Mouse (Mus musculus) stomach, embryonic 16.5 days (tissue): ENCODE measurements around the gene Ceacam12. TPM values are rescaled to one million over a fixed set of nuclear protein-coding genes. Genes with fewer than 3 reads are reported as not detected.
"Not testable (repeated sequence)": the region's sequence is repeated elsewhere in the genome, so short reads cannot be mapped to it uniquely, and the experiment has no call there.

Experiments
- ATAC-seq: fragments of 200-750 bp; cut with Nextera tagmentation; 2 replicates; pipeline ENCODE4 v1.8.0; 2017; ENCODE audit warnings: moderate number of reproducible peaks, moderate TSS enrichment; ENCODE audit not compliant: insufficient read depth, low FRiP score
- H3K27ac ChIP-seq: fragments of 300-500 bp; sonication (generic); 2 replicates; pipeline ENCODE4 v1.5.1; 2014; ENCODE audit warnings: low read length
- H3K27me3 ChIP-seq: fragments of 300-500 bp; sonication (generic); 2 replicates; pipeline ENCODE4 v1.6.1; 2014; ENCODE audit warnings: low read length, control low read depth, mixed read lengths; ENCODE audit not compliant: control insufficient read depth, insufficient read depth
- H3K36me3 ChIP-seq: fragments of 300-500 bp; sonication (generic); 2 replicates; pipeline ENCODE4 v1.6.1; 2014; ENCODE audit warnings: low read length; ENCODE audit not compliant: control insufficient read depth, insufficient read depth
- H3K4me1 ChIP-seq: fragments of 300-500 bp; sonication (generic); 2 replicates; pipeline ENCODE4 v1.6.1; 2014; ENCODE audit warnings: low read length, control low read depth, mixed read lengths; ENCODE audit not compliant: control insufficient read depth, insufficient read depth
- H3K4me2 ChIP-seq: fragments of 300-500 bp; sonication (generic); 2 replicates; pipeline ENCODE4 v1.6.1; 2014; ENCODE audit warnings: low read depth, low read length, mixed read lengths
- H3K4me3 ChIP-seq: fragments of 300-500 bp; sonication (generic); replicated peaks from 2 replicates; pipeline ENCODE4 v1.5.1; 2014; ENCODE audit warnings: mild to moderate bottlenecking, low read length
- H3K9ac ChIP-seq: fragments of 300-500 bp; sonication (generic); 2 replicates; pipeline ENCODE4 v1.6.1; 2014; ENCODE audit warnings: low read length
- H3K9me3 ChIP-seq: fragments of 300-500 bp; sonication (generic); replicated peaks from 2 replicates; pipeline ENCODE4 v1.6.1; 2016; ENCODE audit warnings: low read length, control low read depth; ENCODE audit not compliant: control insufficient read depth
- WGBS: fragments of 180-500 bp; shearing (Covaris S2); extraction: QIAGEN DNeasy Blood & Tissue Kit; methylation state at CpG from one replicate; pipeline ENCODE4 v1.1.7; 2014; 5-methylcytosine and 5-hydroxymethylcytosine counted together
- microRNA-seq: library from miRNA; unstranded; fragments of <30 nt; microRNA quantifications from one replicate; pipeline ENCODE4, GENCODE M21; 2016
- polyA plus RNA-seq: library from polyadenylated mRNA; unstranded; fragments of >200 nt; fragmentation: Nextera tagmentation; extraction: Ambion mirVana; gene quantifications from 2 replicates; pipeline ENCODE4 v1.2.1, GENCODE M21; 2015

Gene Ceacam12
- not detected in 2 replicates for polyA plus RNA-seq

DNA sequence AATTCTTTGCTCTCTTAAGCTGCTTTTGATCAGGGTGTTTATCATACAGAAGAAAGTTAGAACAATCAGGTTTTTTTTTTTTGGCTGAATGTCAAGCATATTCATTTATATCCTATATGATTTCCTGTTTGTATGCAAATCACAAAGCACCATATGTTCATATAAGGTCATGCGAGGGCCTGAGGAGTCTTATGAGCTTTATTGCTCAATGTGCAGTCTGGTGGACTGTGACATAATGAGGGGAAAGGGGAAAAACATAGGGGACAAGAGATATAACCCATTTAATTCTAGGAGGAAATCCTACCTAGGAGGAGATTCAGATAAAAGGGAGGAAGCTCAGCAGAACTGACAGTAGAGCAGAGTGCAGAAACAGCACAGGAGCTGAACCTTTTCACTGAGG is at the start of gene Ceacam12:
Gene Ceacam12 (plus strand): TSS at position 301 of the 400 bp plus-strand sequence.
- H3K36me3 ChIP-seq, result no peaks in the 10 kb centered on the region

DNA sequence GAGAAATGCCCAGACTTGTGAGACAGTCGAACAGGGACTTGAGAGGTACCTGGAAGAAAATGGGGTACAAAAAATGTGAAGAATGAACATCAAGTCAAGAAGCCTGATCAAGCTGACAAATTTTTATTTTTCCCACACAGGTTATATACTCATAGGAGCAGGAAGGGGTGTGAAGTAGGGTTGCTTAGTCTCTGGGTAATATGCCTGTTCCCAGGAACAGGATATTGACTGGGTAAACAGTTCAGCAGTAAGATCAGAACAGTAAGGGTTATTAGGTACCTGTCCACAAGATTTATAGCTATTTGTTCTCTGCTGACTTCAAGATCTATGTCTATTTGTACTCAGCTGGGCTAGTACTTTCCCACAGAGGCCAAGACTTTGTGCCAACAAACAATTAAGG is 8.1 kb downstream of the Ceacam12 start:
- H3K4me1 ChIP-seq, H3K9ac ChIP-seq, H3K27me3 ChIP-seq, ATAC-seq, H3K36me3 ChIP-seq, H3K27ac ChIP-seq, H3K4me3 ChIP-seq, H3K4me2 ChIP-seq: not testable (repeated sequence)
- WGBS, result 61% methylated on average over 1 of the region's 1 CpGs
- peaks cover 13% of the 10 kb centered on the region for H3K9me3 ChIP-seq

More for the DNA sequence above, at the start of gene Ceacam12:
- Histone ChIP-seq H3K27me3 (no peaks in the 10 kb centered on the region), H3K4me3 (no peak within 1 kb of the TSS), H3K27ac (no peak within 1 kb of the TSS), H3K9me3 (peaks cover 4% of the 10 kb centered on the region; the same call in 1 of the 2 replicates), H3K9ac (no peak within 1 kb of the TSS), H3K4me2 (no peak within 1 kb of the TSS), H3K4me1 (no peaks in the 10 kb centered on the region)
- no peak for ATAC-seq
- 57% methylated on average over 1 of the region's 1 CpGs for whole genome bisulfite sequencing

GRCm38 (mm10) chr7:18100785-18101184 is 35.1 kb downstream of the Ceacam12 start:
- Histone ChIP-seq H3K27me3 (no peaks in the 10 kb centered on the region), H3K36me3 (no peaks in the 10 kb centered on the region), H3K4me3 (no peak overlapping the region), H3K9ac (no peak overlapping the region), H3K4me2 (no peak overlapping the region), H3K27ac (no peak overlapping the region), H3K9me3 (peaks cover 9% of the 10 kb centered on the region), H3K4me1 (no peaks in the 10 kb centered on the region)
- no peak for ATAC-seq
- WGBS, result 43% methylated on average over 2 of the region's 2 CpGs

Small RNA genes within 50 kb of the gene (microRNA-seq; reads per million reads assigned to microRNA genes)
- not detected for gene Gm22414

Other genes with a start within 250 kb of the Ceacam12 start
- gene Gm5155, start 194.2 kb upstream of the Ceacam12 start, polyA plus RNA-seq, result not detected in 2 replicates
- gene Ceacam11, start 93.8 kb upstream of the Ceacam12 start, polyA plus RNA-seq, result not detected in 2 replicates
- not detected in 2 replicates for gene Ceacam13, start 56.0 kb upstream of the Ceacam12 start, polyA plus RNA-seq
- not detected in 2 replicates for gene Igfl3, start 110.6 kb downstream of the Ceacam12 start, polyA plus RNA-seq
- not detected in 2 replicates for gene Mill1, start 179.4 kb downstream of the Ceacam12 start, polyA plus RNA-seq